Mouse (Mus musculus): Measurements from ENCODE around the gene Nup153. TPM values are rescaled to one million over a fixed set of nuclear protein-coding genes. Genes with fewer than 3 reads are reported as not detected.

Gene Nup153
- polyA plus RNA-seq, 1 experiment, result 63.8 TPM

DNA sequence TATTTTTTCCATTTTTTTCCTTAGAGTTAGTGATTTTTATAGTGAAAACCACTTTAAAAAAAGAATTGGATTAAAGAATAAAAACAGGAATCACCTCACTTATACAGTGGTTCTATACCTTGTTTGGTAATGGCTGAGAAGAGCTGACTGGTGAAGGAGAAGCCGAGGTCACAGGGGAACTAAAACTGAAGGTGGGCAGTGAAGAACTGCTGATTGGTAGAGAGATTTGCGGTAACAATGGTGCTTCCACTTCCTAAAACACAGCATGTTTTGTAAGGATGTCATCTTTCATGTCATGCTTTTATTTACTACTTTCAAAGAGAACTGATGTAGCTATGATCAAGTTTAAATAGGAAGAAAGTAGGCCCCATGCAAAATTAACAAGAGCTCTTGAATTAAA, 26.3 kb downstream of the Nup153 start:
- no peaks in the 10 kb centered on the region for H3K27me3 ChIP-seq (ENCODE audit: control insufficient read depth, insufficient read depth, low read length)
- WGBS, result 61% methylated on average over 2 of the region's 2 CpGs
- peaks cover 11% of the 10 kb centered on the region for H3K36me3 ChIP-seq (ENCODE audit: control insufficient read depth, insufficient read depth, low read length)

DNA sequence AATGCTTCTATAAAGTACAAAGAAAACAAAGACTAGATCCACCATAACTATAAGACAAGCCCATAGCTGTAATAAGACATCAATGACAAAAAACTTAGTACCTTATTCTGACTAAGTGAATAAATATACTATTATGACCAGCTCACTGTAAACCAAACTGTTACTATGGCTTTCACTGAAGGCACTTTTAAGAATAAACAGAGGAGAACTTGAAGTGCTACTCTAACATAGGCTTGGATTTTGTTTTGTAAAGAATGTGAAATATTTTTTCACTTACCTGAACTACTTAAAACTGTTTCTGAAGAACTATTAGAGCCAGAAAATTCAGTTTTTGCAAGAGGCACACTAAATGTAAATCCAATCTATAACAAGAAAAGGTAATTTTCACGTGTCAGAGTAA, 28.4 kb downstream of the Nup153 start:
- Histone ChIP-seq H3K27me3 (ENCODE audit: control insufficient read depth, insufficient read depth, low read length) (no peaks in the 10 kb centered on the region), H3K36me3 (ENCODE audit: control insufficient read depth, insufficient read depth, low read length) (peaks cover 16% of the 10 kb centered on the region), H3K4me3 (ENCODE audit: extremely low read depth, insufficient read depth, insufficient read length) (no peak overlapping the region), H3K4me1 (ENCODE audit: control insufficient read depth, insufficient read depth, insufficient read length) (no peaks in the 10 kb centered on the region), H3K27ac (ENCODE audit: insufficient read depth, low read length) (no peak overlapping the region)
- TF ChIP-seq CTCF (IDR thresholded peaks at IDR 0.05; ENCODE audit: extremely low read depth, insufficient read depth, insufficient read length, insufficient replicate concordance), result no peak
- TF ChIP-seq POLR2A (IDR thresholded peaks at IDR 0.05; ENCODE audit: low read depth, low read length), result no peak
- 99% methylated on average over 1 of the region's 1 CpGs for WGBS
- DNase-seq (ENCODE audit: low read depth in 1 of 2, low spot score in 2 of 2), result no peak

More for the DNA sequence above, 26.3 kb downstream of the Nup153 start:
- Histone ChIP-seq H3K27ac (ENCODE audit: insufficient read depth, low read length) (no peak overlapping the region), H3K4me1 (ENCODE audit: control insufficient read depth, insufficient read depth, insufficient read length) (no peaks in the 10 kb centered on the region), H3K4me3 (ENCODE audit: extremely low read depth, insufficient read depth, insufficient read length) (no peak overlapping the region)
- TF ChIP-seq CTCF (IDR thresholded peaks at IDR 0.05; ENCODE audit: extremely low read depth, insufficient read depth, insufficient read length, insufficient replicate concordance) (no peak), POLR2A (IDR thresholded peaks at IDR 0.05; ENCODE audit: low read depth, low read length) (no peak)
- DNase-seq (ENCODE audit: low read depth in 1 of 2, low spot score in 2 of 2), result no peak

DNA sequence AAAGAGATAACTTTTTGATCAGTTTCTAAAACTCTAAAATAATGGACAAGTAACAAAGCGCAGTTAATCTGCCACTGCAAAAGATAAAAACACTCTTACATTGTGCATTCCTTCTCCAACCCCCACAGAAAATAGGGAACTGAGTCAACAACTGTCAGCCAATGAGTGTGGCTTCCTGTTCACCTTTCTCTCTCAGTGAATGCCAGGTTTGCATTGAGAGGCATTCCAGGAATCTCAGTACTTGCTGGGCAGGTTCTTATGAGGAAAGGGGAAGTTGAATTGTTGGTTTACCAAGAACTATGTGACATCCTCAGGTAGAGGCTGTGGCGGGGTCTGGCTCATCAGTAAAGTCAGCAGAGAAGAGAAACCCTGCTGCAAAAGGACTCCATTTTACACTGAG, 31.0 kb downstream of the Nup153 start:
- no peak for DNase-seq (ENCODE audit: low read depth in 1 of 2, low spot score in 2 of 2)
- Histone ChIP-seq H3K4me3 (ENCODE audit: extremely low read depth, insufficient read depth, insufficient read length) (no peak overlapping the region), H3K27me3 (ENCODE audit: control insufficient read depth, insufficient read depth, low read length) (no peaks in the 10 kb centered on the region), H3K4me1 (ENCODE audit: control insufficient read depth, insufficient read depth, insufficient read length) (no peaks in the 10 kb centered on the region), H3K36me3 (ENCODE audit: control insufficient read depth, insufficient read depth, low read length) (peaks cover 18% of the 10 kb centered on the region), H3K27ac (ENCODE audit: insufficient read depth, low read length) (no peak overlapping the region)
- TF ChIP-seq CTCF (IDR thresholded peaks at IDR 0.05; ENCODE audit: extremely low read depth, insufficient read depth, insufficient read length, insufficient replicate concordance) (no peak), POLR2A (IDR thresholded peaks at IDR 0.05; ENCODE audit: low read depth, low read length) (no peak)
- 82% methylated on average over 2 of the region's 2 CpGs for WGBS

DNA sequence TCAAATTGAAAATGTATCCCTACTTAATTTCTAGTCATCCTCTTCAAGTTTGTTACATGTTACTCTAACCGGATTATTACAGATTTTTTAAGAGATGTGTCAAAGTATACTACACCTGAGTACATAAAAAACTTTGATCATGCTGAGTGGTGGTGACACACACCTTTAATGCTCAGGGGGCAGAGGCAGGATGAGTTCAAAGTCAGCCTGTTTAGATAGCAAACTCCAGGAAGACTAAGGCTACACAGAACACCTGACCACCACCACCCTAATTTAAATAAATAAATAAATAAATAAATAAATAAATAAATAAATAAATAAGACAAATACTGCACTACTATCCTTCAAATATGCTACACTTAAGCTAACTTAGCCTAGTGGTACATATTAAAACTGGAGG, 31.8 kb downstream of the Nup153 start:
- no peak overlapping the region for H3K4me3 ChIP-seq (ENCODE audit: extremely low read depth, insufficient read depth, insufficient read length)
- WGBS, result 97% methylated on average over 1 of the region's 1 CpGs
- H3K4me1 ChIP-seq (ENCODE audit: control insufficient read depth, insufficient read depth, insufficient read length), result no peaks in the 10 kb centered on the region
- no peak overlapping the region for H3K27ac ChIP-seq (ENCODE audit: insufficient read depth, low read length)
- no peaks in the 10 kb centered on the region for H3K27me3 ChIP-seq (ENCODE audit: control insufficient read depth, insufficient read depth, low read length)
- peaks cover 18% of the 10 kb centered on the region for H3K36me3 ChIP-seq (ENCODE audit: control insufficient read depth, insufficient read depth, low read length)
- DNase-seq (ENCODE audit: low read depth in 1 of 2, low spot score in 2 of 2), result no peak
- TF ChIP-seq POLR2A (IDR thresholded peaks at IDR 0.05; ENCODE audit: low read depth, low read length) (no peak), CTCF (IDR thresholded peaks at IDR 0.05; ENCODE audit: extremely low read depth, insufficient read depth, insufficient read length, insufficient replicate concordance) (no peak)

DNA sequence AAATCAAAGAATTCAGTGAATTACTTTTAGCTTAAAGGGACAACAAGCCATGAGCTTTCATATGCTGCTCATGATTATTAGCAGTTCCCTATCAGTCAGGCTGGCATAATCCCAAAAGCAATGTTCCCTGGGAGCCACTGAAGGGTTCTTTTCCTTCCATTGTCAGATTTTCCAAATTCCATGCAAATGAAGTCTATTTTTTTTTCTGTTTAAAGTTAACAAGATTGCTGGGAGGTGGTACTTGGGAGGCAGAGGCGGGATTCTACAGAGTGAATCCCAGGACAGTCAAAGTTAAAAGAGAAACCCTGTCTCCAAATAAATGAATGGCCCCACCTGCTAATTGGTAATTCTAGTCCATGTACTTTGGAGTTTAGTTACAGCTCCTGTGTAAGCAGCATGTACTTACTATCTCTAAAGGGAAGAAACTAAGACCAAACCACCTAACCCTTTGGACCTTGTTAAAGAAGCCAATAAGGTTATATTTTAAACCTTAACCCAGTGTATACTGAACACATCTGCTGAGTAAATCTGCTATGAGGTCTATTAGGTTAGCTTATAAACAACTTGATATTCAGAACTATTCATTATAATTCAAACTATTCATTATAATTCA, 32.3 kb downstream of the Nup153 start:
- Histone ChIP-seq H3K27me3 (ENCODE audit: control insufficient read depth, insufficient read depth, low read length) (no peaks in the 10 kb centered on the region), H3K27ac (ENCODE audit: insufficient read depth, low read length) (no peak overlapping the region), H3K36me3 (ENCODE audit: control insufficient read depth, insufficient read depth, low read length) (peaks cover 16% of the 10 kb centered on the region), H3K4me3 (ENCODE audit: extremely low read depth, insufficient read depth, insufficient read length) (no peak overlapping the region), H3K4me1 (ENCODE audit: control insufficient read depth, insufficient read depth, insufficient read length) (peaks cover 2% of the 10 kb centered on the region; the same call in 1 of the 2 replicates)
- DNase-seq (ENCODE audit: low read depth in 1 of 2, low spot score in 2 of 2), result no peak
- WGBS, result 88% methylated on average over 1 of the region's 1 CpGs
- TF ChIP-seq POLR2A (IDR thresholded peaks at IDR 0.05; ENCODE audit: low read depth, low read length) (no peak), CTCF (IDR thresholded peaks at IDR 0.05; ENCODE audit: extremely low read depth, insufficient read depth, insufficient read length, insufficient replicate concordance) (no peak)

DNA sequence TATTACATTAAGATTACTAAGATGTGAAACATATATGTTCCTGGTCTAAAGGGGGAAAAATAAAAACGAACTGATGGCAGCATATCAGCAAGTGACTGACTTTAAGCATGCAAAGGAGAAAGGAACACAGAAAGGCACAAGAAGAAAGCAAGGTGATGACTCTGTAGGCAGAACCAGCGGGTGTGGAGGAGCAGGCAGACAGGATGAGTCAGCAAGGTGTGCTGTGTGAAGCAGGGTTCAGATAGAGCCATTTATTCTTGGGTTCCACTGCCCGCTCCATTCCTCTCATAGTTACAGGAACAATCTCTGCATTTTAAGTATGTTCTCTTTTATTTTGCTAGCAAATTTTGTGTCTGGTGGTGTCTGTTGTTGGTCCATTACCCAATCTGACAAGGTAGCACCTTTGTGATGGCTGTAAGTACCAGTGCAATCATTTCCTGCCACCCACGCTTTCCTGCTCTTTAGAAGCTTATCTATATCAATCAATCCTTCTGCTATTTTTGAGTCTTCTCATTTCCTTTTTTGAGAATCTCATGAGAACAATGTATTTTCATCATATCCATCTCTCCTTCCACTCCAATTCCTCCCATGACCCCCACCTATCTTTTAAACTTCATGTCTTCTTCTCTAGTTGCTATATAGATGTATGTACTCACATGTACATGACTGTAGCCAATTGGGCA, 37.0 kb downstream of the Nup153 start:
- no peak overlapping the region for H3K4me3 ChIP-seq (ENCODE audit: extremely low read depth, insufficient read depth, insufficient read length)
- peaks cover 2% of the 10 kb centered on the region; the same call in 1 of the 2 replicates for H3K4me1 ChIP-seq (ENCODE audit: control insufficient read depth, insufficient read depth, insufficient read length)
- peak; percentile 13 to 35 for DNase-seq (ENCODE audit: low read depth in 1 of 2, low spot score in 2 of 2)
- 59% methylated on average over 4 of the region's 4 CpGs for WGBS
- H3K36me3 ChIP-seq (ENCODE audit: control insufficient read depth, insufficient read depth, low read length), result peaks cover 22% of the 10 kb centered on the region
- H3K27ac ChIP-seq (ENCODE audit: insufficient read depth, low read length), result peak overlapping the region; percentile 5
- TF ChIP-seq POLR2A (IDR thresholded peaks at IDR 0.05; ENCODE audit: low read depth, low read length), result no peak
- TF ChIP-seq CTCF (IDR thresholded peaks at IDR 0.05; ENCODE audit: extremely low read depth, insufficient read depth, insufficient read length, insufficient replicate concordance), result no peak
- H3K27me3 ChIP-seq (ENCODE audit: control insufficient read depth, insufficient read depth, low read length), result no peaks in the 10 kb centered on the region

DNA sequence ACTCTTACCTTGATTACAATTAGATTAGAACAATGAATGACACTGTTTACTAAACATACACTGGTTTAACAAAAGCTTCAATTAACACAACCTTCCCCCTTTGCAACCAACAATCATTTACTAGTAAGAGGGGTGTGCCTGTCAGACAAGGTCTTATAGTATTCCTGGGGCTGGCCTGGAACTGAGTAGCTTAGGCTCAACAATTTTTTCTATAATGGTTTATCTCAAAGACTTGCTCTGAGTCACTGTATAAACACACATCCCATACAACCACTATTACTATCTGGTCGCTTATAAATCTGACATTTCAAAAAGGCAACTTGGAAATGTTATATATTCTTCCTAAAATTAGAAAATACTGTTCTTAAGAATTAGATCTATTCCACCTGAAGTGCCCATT, 44.4 kb downstream of the Nup153 start:
- peaks cover 33% of the 10 kb centered on the region for H3K36me3 ChIP-seq (ENCODE audit: control insufficient read depth, insufficient read depth, low read length)
- no peak overlapping the region for H3K27ac ChIP-seq (ENCODE audit: insufficient read depth, low read length)
- DNase-seq (ENCODE audit: low read depth in 1 of 2, low spot score in 2 of 2), result no peak
- H3K4me1 ChIP-seq (ENCODE audit: control insufficient read depth, insufficient read depth, insufficient read length), result no peaks in the 10 kb centered on the region
- TF ChIP-seq POLR2A (IDR thresholded peaks at IDR 0.05; ENCODE audit: low read depth, low read length) (no peak), CTCF (IDR thresholded peaks at IDR 0.05; ENCODE audit: extremely low read depth, insufficient read depth, insufficient read length, insufficient replicate concordance) (no peak)
- no peaks in the 10 kb centered on the region for H3K27me3 ChIP-seq (ENCODE audit: control insufficient read depth, insufficient read depth, low read length)
- H3K4me3 ChIP-seq (ENCODE audit: extremely low read depth, insufficient read depth, insufficient read length), result no peak overlapping the region
- WGBS, result 87% methylated on average over 1 of the region's 1 CpGs

All from spleen, adult 2 months (tissue).